Mouse (Mus musculus) intestine, embryonic 14.5 days (tissue): ENCODE measurements at regions not wholly inside any gene's neighbourhood (a gene's known extent, or its start where the extent isn't known, plus 50 kb on each side); places are given as distances from the start of the nearest gene placed in this dataset.
"Not testable (repeated sequence)": the region's sequence is repeated elsewhere in the genome, so short reads cannot be mapped to it uniquely, and the experiment has no call there.

ENCODE experiments used
- ATAC-seq: fragments of 200-750 bp; cut with Nextera tagmentation; replicated peaks from 2 replicates; pipeline ENCODE4 v1.8.0; 2017; ENCODE audit warnings: low read depth, moderate number of reproducible peaks, moderate TSS enrichment, moderate library complexity; ENCODE audit not compliant: low FRiP score, low TSS enrichment
- DNase-seq: peaks from one replicate; pipeline ENCODE4 v3.0.0-alpha.2; 2018; ENCODE audit warnings: low spot score
- H3K27ac ChIP-seq: fragments of 300-500 bp; sonication (generic); 2 replicates; pipeline ENCODE4 v1.5.1; 2014; ENCODE audit warnings: low read depth, mild to moderate bottlenecking, control low read depth
- H3K27me3 ChIP-seq: fragments of 300-500 bp; sonication (generic); replicated peaks from 2 replicates; pipeline ENCODE4 v1.6.1; 2014; ENCODE audit warnings: low read length, control low read depth; ENCODE audit not compliant: control insufficient read depth, insufficient read depth
- H3K36me3 ChIP-seq: fragments of 300-500 bp; sonication (generic); 2 replicates; pipeline ENCODE4 v1.6.1; 2014; ENCODE audit warnings: low read length, control low read depth; ENCODE audit not compliant: control insufficient read depth, insufficient read depth
- H3K4me1 ChIP-seq: fragments of 300-500 bp; sonication (generic); replicated peaks from 2 replicates; pipeline ENCODE4 v1.6.1; 2014; ENCODE audit warnings: low read length, control low read depth, mixed read lengths; ENCODE audit not compliant: control insufficient read depth, insufficient read depth
- H3K4me2 ChIP-seq: fragments of 300-500 bp; sonication (generic); 2 replicates; pipeline ENCODE4 v1.6.1; 2014; ENCODE audit warnings: low read length
- H3K4me3 ChIP-seq: fragments of 300-500 bp; sonication (generic); 2 replicates; pipeline ENCODE4 v1.5.1; 2014; ENCODE audit warnings: low read depth, low read length, control low read depth, mixed read lengths
- H3K9ac ChIP-seq: fragments of 300-500 bp; sonication (generic); 2 replicates; pipeline ENCODE4 v1.6.1; 2014; ENCODE audit warnings: mild to moderate bottlenecking, low read length
- H3K9me3 ChIP-seq: fragments of 300-500 bp; sonication (generic); 2 replicates; pipeline ENCODE4 v1.6.1; 2016; ENCODE audit warnings: low read length, control low read depth; ENCODE audit not compliant: control insufficient read depth
- WGBS: fragments of 180-500 bp; shearing (Covaris S2); extraction: QIAGEN DNeasy Blood & Tissue Kit; methylation state at CpG from one replicate; pipeline ENCODE4 v1.1.7; 2014; 5-methylcytosine and 5-hydroxymethylcytosine counted together

GRCm38 (mm10) chr16:31547391-31547790 lies 115.9 kb upstream of the Dlg1 start:
- Histone ChIP-seq H3K9me3 (no peaks in the 10 kb centered on the region), H3K4me2 (no peak overlapping the region), H3K27me3 (0 out of 2 replicates have a peak, but pooled peaks cover 5% of the 10 kb centered on the region), H3K36me3 (no peaks in the 10 kb centered on the region), H3K4me1 (peaks cover 28% of the 10 kb centered on the region), H3K4me3 (no peak overlapping the region), H3K9ac (no peak overlapping the region), H3K27ac (no peak overlapping the region)
- ATAC-seq (no peak), DNase-seq (no peak)
- WGBS, result 71% methylated on average over 10 of the region's 10 CpGs

GRCm38 (mm10) chr16:31549975-31550374 lies 113.3 kb upstream of the Dlg1 start:
- WGBS, result 74% methylated on average over 5 of the region's 5 CpGs
- no peak overlapping the region for H3K4me2 ChIP-seq
- H3K9me3 ChIP-seq, result no peaks in the 10 kb centered on the region
- ATAC-seq (no peak), DNase-seq (no peak)
- H3K27ac ChIP-seq, result no peak overlapping the region
- 0 out of 2 replicates have a peak, but pooled peaks cover 1% of the 10 kb centered on the region for H3K27me3 ChIP-seq
- H3K4me1 ChIP-seq, result peaks cover 28% of the 10 kb centered on the region
- H3K4me3 ChIP-seq, result no peak overlapping the region
- H3K36me3 ChIP-seq, result no peaks in the 10 kb centered on the region
- H3K9ac ChIP-seq, result no peak overlapping the region

GRCm38 (mm10) chr16:31550539-31550938 lies 112.7 kb upstream of the Dlg1 start:
- not testable (repeated sequence) for DNase-seq

GRCm38 (mm10) chr16:31551416-31552151 lies 111.7 kb upstream of the Dlg1 start:
- Histone ChIP-seq H3K36me3 (no peaks in the 10 kb centered on the region), H3K27me3 (no peaks in the 10 kb centered on the region), H3K9ac (no peak overlapping the region; the same call in 1 of the 2 replicates), H3K4me2 (no peak overlapping the region), H3K4me3 (no peak overlapping the region), H3K9me3 (0 out of 2 replicates have a peak, but pooled peaks cover 2% of the 10 kb centered on the region), H3K27ac (no peak overlapping the region), H3K4me1 (peaks cover 16% of the 10 kb centered on the region)
- DNase-seq (no peak), ATAC-seq (no peak)
- WGBS, result 40% methylated on average over 11 of the region's 11 CpGs

More at GRCm38 (mm10) chr16:31550539-31550938, 112.7 kb upstream of the Dlg1 start:
- not testable (repeated sequence) for H3K4me2 ChIP-seq, H3K36me3 ChIP-seq, H3K27me3 ChIP-seq, H3K9ac ChIP-seq, H3K9me3 ChIP-seq, H3K27ac ChIP-seq, ATAC-seq, H3K4me3 ChIP-seq
- 93% methylated on average over 2 of the region's 2 CpGs for WGBS
- H3K4me1 ChIP-seq, result peaks cover 25% of the 10 kb centered on the region

DNA sequence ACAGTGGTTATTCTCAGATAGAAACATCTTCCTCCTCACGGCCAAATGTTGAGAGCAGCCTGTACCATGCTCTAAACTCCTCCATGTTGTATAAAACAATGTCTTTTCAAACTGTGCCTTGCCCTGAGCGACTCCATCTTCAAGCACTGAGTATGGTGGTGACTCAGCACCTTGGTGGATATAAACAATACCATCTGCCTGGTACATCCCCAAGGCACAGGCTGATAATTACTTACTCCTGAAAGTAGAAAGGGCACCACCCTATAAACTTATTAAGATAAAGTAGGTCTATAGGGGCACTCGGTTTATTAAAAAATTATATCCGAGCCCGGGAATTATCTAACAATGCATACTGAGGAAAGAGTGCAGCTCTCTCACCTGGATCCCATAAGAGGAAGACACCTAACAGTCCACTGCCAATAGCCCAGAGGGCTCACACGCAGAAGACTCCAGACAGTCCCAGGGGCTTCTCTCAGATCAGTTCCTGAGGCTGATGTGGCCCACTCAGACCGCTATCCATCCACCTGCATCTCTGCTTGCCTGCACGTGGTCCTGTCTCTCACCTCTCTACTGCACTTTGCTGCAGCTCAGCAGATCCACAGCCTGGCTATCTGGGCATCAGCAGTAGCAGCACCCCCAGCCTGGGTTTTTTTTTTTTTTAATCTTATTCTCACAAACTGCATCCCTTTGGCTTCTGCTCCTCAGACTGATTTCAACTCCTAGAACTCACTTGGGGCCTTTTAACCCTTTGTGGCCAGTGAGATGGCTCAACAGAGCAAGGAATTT lies 109.7 kb upstream of the Dlg1 start:
- Histone ChIP-seq H3K9ac (no peak overlapping the region), H3K27ac (no peak overlapping the region), H3K4me2 (no peak overlapping the region), H3K9me3 (0 out of 2 replicates have a peak, but pooled peaks cover 2% of the 10 kb centered on the region), H3K36me3 (no peaks in the 10 kb centered on the region), H3K4me3 (no peak overlapping the region), H3K27me3 (no peaks in the 10 kb centered on the region), H3K4me1 (peaks cover 8% of the 10 kb centered on the region)
- DNase-seq (no peak), ATAC-seq (no peak)
- 81% methylated on average over 8 of the region's 8 CpGs for WGBS

GRCm38 (mm10) chr16:31560426-31560825 lies 102.8 kb upstream of the Dlg1 start:
- no peak for ATAC-seq
- no peak overlapping the region for H3K27ac ChIP-seq

DNA sequence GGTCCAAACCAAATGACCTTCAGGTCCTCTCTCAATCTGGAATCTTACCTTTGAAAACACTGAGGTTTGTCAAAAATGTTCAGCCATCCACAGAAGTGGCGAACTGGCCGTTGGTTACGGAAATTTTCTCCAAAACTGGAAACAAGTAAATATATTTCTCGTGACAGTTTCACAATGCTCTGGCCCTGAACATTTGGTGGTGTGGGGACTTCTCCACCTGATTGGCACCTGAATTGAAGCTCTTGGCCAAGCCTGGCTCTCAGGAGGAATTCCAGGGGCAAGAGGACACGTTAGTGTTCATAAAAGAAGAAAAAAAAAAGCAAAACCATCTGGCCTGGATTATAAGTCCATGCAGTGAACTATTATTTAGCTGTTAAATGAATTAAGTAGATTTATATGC lies 98.3 kb upstream of the Dlg1 start:
- H3K27me3 ChIP-seq, result no peaks in the 10 kb centered on the region
- H3K27ac ChIP-seq, result no peak overlapping the region
- H3K4me2 ChIP-seq, result no peak overlapping the region
- DNase-seq (no peak), ATAC-seq (no peak)
- H3K9me3 ChIP-seq, result no peaks in the 10 kb centered on the region
- 84% methylated on average over 5 of the region's 5 CpGs for WGBS
- H3K4me3 ChIP-seq, result no peak overlapping the region
- no peaks in the 10 kb centered on the region for H3K36me3 ChIP-seq
- no peaks in the 10 kb centered on the region for H3K4me1 ChIP-seq
- no peak overlapping the region for H3K9ac ChIP-seq

More at GRCm38 (mm10) chr16:31560426-31560825, 102.8 kb upstream of the Dlg1 start:
- no peak overlapping the region for H3K4me3 ChIP-seq
- H3K9me3 ChIP-seq, result 0 out of 2 replicates have a peak, but pooled peaks cover 2% of the 10 kb centered on the region
- no peak overlapping the region for H3K9ac ChIP-seq
- H3K4me1 ChIP-seq, result no peaks in the 10 kb centered on the region
- H3K36me3 ChIP-seq, result no peaks in the 10 kb centered on the region
- no peak overlapping the region for H3K4me2 ChIP-seq
- H3K27me3 ChIP-seq, result no peaks in the 10 kb centered on the region
- DNase-seq, result no peak

- Histone ChIP-seq H3K4me3 (no peak overlapping the region), H3K9me3 (no peaks in the 10 kb centered on the region), H3K4me1 (no peaks in the 10 kb centered on the region), H3K9ac (no peak overlapping the region), H3K36me3 (no peaks in the 10 kb centered on the region), H3K27ac (no peak overlapping the region), H3K4me2 (no peak overlapping the region), H3K27me3 (no peaks in the 10 kb centered on the region)
- DNase-seq (no peak), ATAC-seq (no peak)
- 92% methylated on average over 6 of the region's 6 CpGs for WGBS
Measured at GRCm38 (mm10) chr16:31568316-31568715, 94.9 kb upstream of the Dlg1 start.
